Mouse (Mus musculus) forebrain, embryonic 16.5 days (tissue): ENCODE data around the gene Tenm2. TPM values are rescaled to one million over a fixed set of nuclear protein-coding genes. Genes with fewer than 3 reads are reported as not detected.

Experiments
- ATAC-seq: fragments of 200-750 bp; cut with Nextera tagmentation; 2 replicates; pipeline ENCODE4 v1.8.0; 2017; ENCODE audit warnings: mild to moderate bottlenecking, moderate library complexity
- H3K27ac ChIP-seq: fragments of 300-500 bp; sonication (generic); 2 replicates; pipeline ENCODE4 v1.5.1; 2014; ENCODE audit warnings: low read length, control low read depth
- H3K27me3 ChIP-seq: fragments of 300-500 bp; sonication (generic); replicated peaks from 2 replicates; pipeline ENCODE4 v1.6.1; 2014; ENCODE audit warnings: low read length; ENCODE audit not compliant: control insufficient read depth, insufficient read depth
- H3K36me3 ChIP-seq: fragments of 300-500 bp; sonication (generic); 2 replicates; pipeline ENCODE4 v1.6.1; 2014; ENCODE audit not compliant: control insufficient read depth, insufficient read depth
- H3K4me1 ChIP-seq: fragments of 300-500 bp; sonication (generic); replicated peaks from 2 replicates; pipeline ENCODE4 v1.6.1; 2014; ENCODE audit warnings: low read length; ENCODE audit not compliant: control insufficient read depth, insufficient read depth
- H3K4me2 ChIP-seq: fragments of 300-500 bp; sonication (generic); 2 replicates; pipeline ENCODE4 v1.6.1; 2014; ENCODE audit warnings: mild to moderate bottlenecking, low read length, control low read depth
- H3K4me3 ChIP-seq: fragments of 300-500 bp; sonication (generic); replicated peaks from 2 replicates; pipeline ENCODE4 v1.5.1; 2014; ENCODE audit warnings: mild to moderate bottlenecking, low read length, control low read depth
- H3K9ac ChIP-seq: fragments of 300-500 bp; sonication (generic); replicated peaks from 2 replicates; pipeline ENCODE4 v1.6.1; 2014; ENCODE audit warnings: low read depth, low read length, control low read depth
- H3K9me3 ChIP-seq: fragments of 300-500 bp; sonication (generic); 2 replicates; pipeline ENCODE4 v1.6.1; 2016; ENCODE audit warnings: low read length; ENCODE audit not compliant: control insufficient read depth
- WGBS: fragments of 180-500 bp; shearing (Covaris S2); extraction: QIAGEN DNeasy Blood & Tissue Kit; methylation state at CpG from one replicate; pipeline ENCODE4 v1.1.7; 2014; 5-methylcytosine and 5-hydroxymethylcytosine counted together
- polyA plus RNA-seq: library from polyadenylated mRNA; unstranded; fragments of >200 nt; fragmentation: Nextera tagmentation; extraction: Ambion mirVana; gene quantifications from 2 replicates; pipeline ENCODE4 v1.2.1, GENCODE M21; 2015

Tenm2 gene
- polyA plus RNA-seq, 1 experiment from 2014 or later, result 58.7 TPM

- Histone ChIP-seq H3K27me3 (no peaks in the 10 kb centered on the region), H3K4me3 (no peak overlapping the region), H3K27ac (no peak overlapping the region), H3K4me1 (peaks cover 10% of the 10 kb centered on the region), H3K36me3 (no peaks in the 10 kb centered on the region), H3K9ac (no peak overlapping the region), H3K9me3 (no peaks in the 10 kb centered on the region), H3K4me2 (no peak overlapping the region)
- 54% methylated on average over 6 of the region's 6 CpGs for WGBS
- peak; percentile 57 for ATAC-seq
Observed at GRCm38 (mm10) chr11:36941429-36941828, 294.3 kb downstream of the Tenm2 start.

- H3K9ac ChIP-seq, result no peak overlapping the region
- H3K36me3 ChIP-seq, result no peaks in the 10 kb centered on the region
- no peaks in the 10 kb centered on the region for H3K27me3 ChIP-seq
- no peaks in the 10 kb centered on the region for H3K9me3 ChIP-seq
- no peak overlapping the region for H3K4me2 ChIP-seq
- 12% methylated on average over 7 of the region's 7 CpGs for WGBS
- H3K4me1 ChIP-seq, result peaks cover 10% of the 10 kb centered on the region
- H3K27ac ChIP-seq, result no peak overlapping the region
- no peak overlapping the region for H3K4me3 ChIP-seq
- ATAC-seq, result no peak
Observed at GRCm38 (mm10) chr11:36940557-36941110, 295.1 kb downstream of the Tenm2 start.

DNA sequence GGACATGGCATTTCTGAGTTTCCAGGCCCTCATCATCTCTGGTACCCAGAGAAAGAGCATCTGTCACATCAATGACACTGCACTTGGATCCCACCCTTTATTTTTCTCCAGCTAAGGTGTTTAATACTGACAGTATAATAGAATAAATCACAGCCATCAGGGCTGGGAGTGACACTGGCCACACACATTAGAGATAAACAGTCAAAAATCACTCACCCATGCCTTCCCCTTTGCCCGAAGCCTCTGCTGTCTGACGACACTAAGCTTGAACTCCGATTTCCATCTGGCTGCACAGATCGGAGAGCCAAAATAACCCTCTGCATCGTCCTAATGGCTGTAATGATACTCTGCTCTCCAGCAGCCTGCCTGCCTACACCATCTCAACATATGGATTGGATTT lies 305.9 kb downstream of the Tenm2 start:
- no peak for ATAC-seq
- no peaks in the 10 kb centered on the region for H3K36me3 ChIP-seq
- H3K27ac ChIP-seq, result no peak overlapping the region
- H3K9me3 ChIP-seq, result no peaks in the 10 kb centered on the region
- no peak overlapping the region for H3K4me3 ChIP-seq
- no peaks in the 10 kb centered on the region for H3K27me3 ChIP-seq
- H3K4me1 ChIP-seq, result no peaks in the 10 kb centered on the region
- WGBS, result 80% methylated on average over 5 of the region's 5 CpGs
- no peak overlapping the region for H3K9ac ChIP-seq
- no peak overlapping the region for H3K4me2 ChIP-seq

- no peaks in the 10 kb centered on the region for H3K27me3 ChIP-seq
- ATAC-seq, result peak; percentile 77
- H3K36me3 ChIP-seq, result no peaks in the 10 kb centered on the region
- H3K9me3 ChIP-seq, result no peaks in the 10 kb centered on the region
- WGBS, result 69% methylated on average over 9 of the region's 9 CpGs
- no peak overlapping the region for H3K27ac ChIP-seq
- H3K9ac ChIP-seq, result no peak overlapping the region
- no peak overlapping the region for H3K4me3 ChIP-seq
- no peak overlapping the region for H3K4me2 ChIP-seq
- no peaks in the 10 kb centered on the region for H3K4me1 ChIP-seq
Observed at GRCm38 (mm10) chr11:36926705-36927406, 308.9 kb downstream of the Tenm2 start.

DNA sequence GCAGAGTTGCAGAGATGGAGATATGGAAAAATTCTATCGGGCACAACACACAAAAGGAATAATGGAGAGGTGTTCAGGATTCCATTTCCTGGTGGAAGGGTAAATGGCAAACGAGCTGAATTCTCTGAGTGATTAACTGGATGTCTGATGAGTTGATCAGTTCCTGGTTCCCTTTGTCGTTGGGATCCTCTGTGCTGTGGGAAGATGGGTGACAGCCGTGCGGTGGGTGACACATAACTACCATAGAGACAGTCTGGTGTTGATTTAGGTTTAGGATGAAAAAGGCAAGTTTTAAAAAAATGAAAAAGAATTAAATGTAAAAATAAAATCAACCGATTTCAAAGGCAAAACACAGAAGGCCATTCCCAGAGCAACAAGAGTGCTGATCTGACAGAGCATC lies 316.5 kb downstream of the Tenm2 start:
- ATAC-seq, result no peak
- H3K9ac ChIP-seq, result no peak overlapping the region
- no peak overlapping the region for H3K27ac ChIP-seq
- no peaks in the 10 kb centered on the region for H3K36me3 ChIP-seq
- H3K4me2 ChIP-seq, result no peak overlapping the region
- no peaks in the 10 kb centered on the region for H3K27me3 ChIP-seq
- H3K4me1 ChIP-seq, result no peaks in the 10 kb centered on the region
- H3K9me3 ChIP-seq, result no peaks in the 10 kb centered on the region
- no peak overlapping the region for H3K4me3 ChIP-seq
- 85% methylated on average over 6 of the region's 6 CpGs for WGBS

DNA sequence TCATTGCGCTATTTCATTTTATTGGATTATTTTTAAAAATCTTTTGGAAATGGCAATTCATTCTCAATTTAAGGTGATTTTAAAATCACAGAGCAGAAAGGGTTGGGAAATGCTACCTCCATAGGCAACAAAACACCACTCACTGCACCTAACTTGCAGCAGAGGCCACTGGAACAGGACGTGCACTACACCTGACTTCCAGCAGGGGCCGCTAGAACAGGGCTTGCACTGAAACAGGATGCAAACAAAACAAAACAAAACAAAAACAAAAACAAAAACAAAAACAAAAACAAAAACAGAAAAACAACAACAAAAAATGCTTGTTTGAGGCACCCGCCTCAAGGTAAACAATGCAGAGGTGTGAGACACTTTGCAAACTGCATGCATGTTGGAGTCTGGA lies 324.4 kb downstream of the Tenm2 start:
- no peak for ATAC-seq
- H3K9ac ChIP-seq, result no peak overlapping the region
- H3K9me3 ChIP-seq, result no peaks in the 10 kb centered on the region
- no peaks in the 10 kb centered on the region for H3K36me3 ChIP-seq
- no peak overlapping the region for H3K4me3 ChIP-seq
- H3K27me3 ChIP-seq, result no peaks in the 10 kb centered on the region
- 77% methylated on average over 4 of the region's 4 CpGs for WGBS
- H3K4me1 ChIP-seq, result no peaks in the 10 kb centered on the region
- H3K4me2 ChIP-seq, result no peak overlapping the region
- no peak overlapping the region for H3K27ac ChIP-seq

DNA sequence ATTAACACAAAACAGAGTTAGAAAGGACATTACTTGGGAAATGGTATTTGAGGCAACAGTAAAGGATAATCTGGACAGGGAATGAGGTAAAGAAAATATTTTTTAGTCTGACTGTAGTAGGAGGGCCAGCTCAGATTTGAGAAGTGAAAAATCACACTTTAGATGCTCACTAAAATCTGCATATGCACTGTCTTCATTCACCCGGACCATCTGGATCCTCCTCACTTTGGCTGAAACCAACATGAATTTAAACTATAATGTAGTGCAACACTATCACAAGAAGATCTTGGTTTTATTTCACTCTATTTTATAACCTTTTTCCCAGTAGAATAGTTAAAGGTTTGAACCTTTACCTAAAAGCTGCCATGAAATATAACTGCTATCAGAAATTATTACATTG lies 326.7 kb downstream of the Tenm2 start:
- no peak for ATAC-seq
- Histone ChIP-seq H3K27me3 (no peaks in the 10 kb centered on the region), H3K4me3 (no peak overlapping the region), H3K9me3 (no peaks in the 10 kb centered on the region), H3K27ac (no peak overlapping the region), H3K4me2 (no peak overlapping the region), H3K4me1 (0 out of 2 replicates have a peak, but pooled peaks cover 2% of the 10 kb centered on the region), H3K9ac (no peak overlapping the region), H3K36me3 (no peaks in the 10 kb centered on the region)
- 75% methylated on average over 1 of the region's 1 CpGs for WGBS

DNA sequence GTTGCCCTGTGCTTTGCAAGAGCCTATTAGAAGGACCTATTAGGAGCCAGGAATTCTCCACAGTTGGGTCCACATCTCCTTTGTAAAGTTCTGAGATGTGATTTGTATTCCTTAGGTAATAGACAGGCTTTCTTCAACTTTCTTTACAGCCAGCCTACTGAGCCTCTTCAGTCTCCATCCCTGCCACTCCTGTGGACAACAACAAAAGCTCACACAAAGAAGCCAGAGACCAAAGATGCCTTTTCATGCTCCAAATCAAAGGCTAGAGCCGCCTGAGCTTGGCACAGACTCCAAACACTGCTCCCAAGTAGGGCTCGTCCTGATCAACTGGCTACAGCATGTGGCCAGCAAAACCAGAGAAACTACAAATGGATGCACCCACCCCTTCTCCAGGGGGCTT lies 333.5 kb downstream of the Tenm2 start:
- ATAC-seq, result no peak
- Histone ChIP-seq H3K36me3 (no peaks in the 10 kb centered on the region), H3K9me3 (no peaks in the 10 kb centered on the region), H3K27ac (no peak overlapping the region), H3K4me3 (no peak overlapping the region), H3K4me1 (0 out of 2 replicates have a peak, but pooled peaks cover 2% of the 10 kb centered on the region), H3K9ac (no peak overlapping the region), H3K4me2 (no peak overlapping the region), H3K27me3 (no peaks in the 10 kb centered on the region)
- WGBS, result 9% methylated on average over 2 of the region's 2 CpGs

DNA sequence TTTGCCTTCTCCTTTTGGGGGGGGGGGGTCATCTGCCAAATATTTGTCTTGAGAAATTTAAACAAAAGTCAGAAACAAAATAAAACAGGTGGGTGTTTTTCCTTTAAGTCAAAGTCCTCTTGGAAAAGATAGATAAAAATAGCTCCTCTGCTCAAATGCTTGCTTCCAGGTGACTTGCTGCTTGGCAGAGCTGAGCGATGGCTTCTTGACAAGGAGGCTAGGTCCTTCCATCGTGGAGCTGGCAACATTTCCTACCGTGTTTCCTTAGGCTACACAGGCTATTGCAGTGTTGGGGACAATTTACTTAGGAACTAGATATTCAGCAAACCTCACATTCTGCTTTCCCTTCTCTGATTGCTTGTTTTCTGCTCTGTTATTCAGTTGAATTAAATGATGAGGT lies 342.7 kb downstream of the Tenm2 start:
- H3K36me3 ChIP-seq, result no peaks in the 10 kb centered on the region
- 69% methylated on average over 3 of the region's 3 CpGs for WGBS

More for the DNA sequence above, 342.7 kb downstream of the Tenm2 start:
- no peaks in the 10 kb centered on the region for H3K9me3 ChIP-seq
- H3K27me3 ChIP-seq, result no peaks in the 10 kb centered on the region
- H3K4me1 ChIP-seq, result no peaks in the 10 kb centered on the region
- no peak overlapping the region for H3K4me3 ChIP-seq
- no peak overlapping the region for H3K9ac ChIP-seq
- no peak overlapping the region for H3K27ac ChIP-seq
- ATAC-seq, result no peak
- no peak overlapping the region for H3K4me2 ChIP-seq
